Mouse (Mus musculus): Measurements from ENCODE around the gene Rab10.

DNA sequence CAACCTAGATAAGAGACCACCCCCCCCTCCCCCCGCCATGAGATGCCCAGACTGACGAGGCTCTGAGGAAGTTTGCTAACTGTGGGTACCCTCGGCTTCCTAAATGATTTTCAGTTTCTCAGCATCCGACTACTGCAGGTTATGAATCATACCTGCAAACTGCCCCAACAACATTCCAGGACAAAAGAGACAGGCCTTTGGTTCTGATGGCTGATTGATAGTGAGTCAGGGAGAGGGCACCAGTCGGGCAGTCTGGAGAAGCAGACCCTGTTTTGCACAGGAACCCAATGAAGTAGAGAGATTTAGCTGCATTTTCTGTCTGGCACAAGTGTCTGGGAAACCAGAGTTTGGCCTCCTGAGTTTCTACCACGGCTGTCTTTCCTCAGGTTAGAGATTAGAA, 42.4 kb upstream of the Rab10 start:
- TF ChIP-seq CTCF (conservative IDR thresholded peaks at IDR 0.05; ENCODE audit: low read length): no peak
- TF ChIP-seq POU5F1 (IDR thresholded peaks at IDR 0.05; ENCODE audit: borderline replicate concordance, low read length): no peak
- no peak for TF ChIP-seq NANOG (IDR thresholded peaks at IDR 0.05; ENCODE audit: borderline replicate concordance, low read length)

Data from E14TG2a.4 (cell line).